Mouse (Mus musculus) common myeloid progenitor, adult 5-6 weeks (primary cell): ENCODE data around the gene Znrf3. TPM values are rescaled to one million over a fixed set of nuclear protein-coding genes. Genes with fewer than 3 reads are reported as not detected.

Source experiments
- ATAC-seq: replicated peaks from 2 replicates; pipeline ENCODE4 v1.8.0; 2016; ENCODE audit warnings: low read depth, mild to moderate bottlenecking, moderate TSS enrichment, inconsistent platforms; ENCODE audit not compliant: poor library complexity, severe bottlenecking
- total RNA-seq: library from RNA; stranded (forward); fragments of 200-1000, 187-1606 nt; gene quantifications from 2 replicates; pipeline ENCODE4 v1.2.3, GENCODE M21; 2017

Znrf3 gene
- total RNA-seq, 1 experiment from 2014 or later: 6.2 TPM

DNA sequence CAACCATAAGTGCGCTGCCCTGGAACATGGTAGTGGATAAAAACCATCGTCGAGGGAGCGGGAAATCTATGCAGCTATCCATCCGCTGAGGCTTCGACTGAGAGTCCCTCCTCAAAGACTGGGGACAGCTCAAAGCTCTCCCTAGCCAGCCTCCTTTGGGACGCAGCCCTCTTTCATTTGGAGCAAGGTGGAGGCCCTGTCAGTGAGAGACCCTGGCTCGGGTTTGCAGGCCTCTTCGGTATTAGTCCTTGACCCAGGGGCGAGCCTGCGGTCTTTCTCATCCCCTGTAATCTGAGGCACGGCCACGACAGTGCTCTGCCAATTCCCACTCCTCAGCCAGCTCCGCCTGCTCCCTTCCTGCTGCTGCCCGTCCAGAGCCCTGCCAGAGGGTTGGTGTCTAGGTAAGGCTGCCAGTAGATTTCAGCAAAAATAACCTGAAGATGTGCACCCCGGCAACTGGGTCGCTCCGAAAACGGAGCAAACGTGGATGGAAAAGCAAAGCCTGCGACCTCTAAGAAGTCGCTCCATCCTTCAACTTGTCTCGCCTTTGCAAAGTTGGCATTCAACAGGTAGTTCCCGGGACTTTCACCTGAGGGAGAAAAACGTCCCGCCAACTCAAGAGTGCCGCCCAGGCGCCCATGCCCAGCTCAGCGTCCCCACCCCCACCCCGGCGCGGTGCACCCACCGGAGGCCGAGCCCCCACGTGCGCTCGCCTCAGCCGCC lies 975 bp downstream of the Znrf3 start:
- no peak for ATAC-seq

GRCm38 (mm10) chr11:5442590-5443021 lies 2.0 kb downstream of the Znrf3 start:
- ATAC-seq: no peak

DNA sequence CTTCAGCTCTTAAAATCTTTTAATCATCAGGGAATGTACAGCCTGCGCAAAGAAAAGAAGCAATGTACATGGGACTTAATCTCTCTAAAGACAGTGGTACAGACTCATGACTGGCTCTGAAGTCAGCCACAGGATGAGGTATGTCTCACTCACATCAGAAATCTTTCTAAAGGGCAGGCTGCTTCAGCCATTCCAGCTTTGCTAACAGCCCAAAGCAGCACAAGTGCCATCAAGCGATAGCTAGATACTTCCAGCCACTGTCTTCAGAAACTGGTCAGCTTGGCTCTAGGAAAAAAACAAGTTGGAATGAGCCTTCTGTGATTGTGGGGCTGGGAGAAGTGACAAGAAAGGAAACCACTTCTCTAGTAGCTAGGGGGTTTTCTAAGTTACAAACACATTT lies 7.0 kb downstream of the Znrf3 start:
- ATAC-seq: no peak

DNA sequence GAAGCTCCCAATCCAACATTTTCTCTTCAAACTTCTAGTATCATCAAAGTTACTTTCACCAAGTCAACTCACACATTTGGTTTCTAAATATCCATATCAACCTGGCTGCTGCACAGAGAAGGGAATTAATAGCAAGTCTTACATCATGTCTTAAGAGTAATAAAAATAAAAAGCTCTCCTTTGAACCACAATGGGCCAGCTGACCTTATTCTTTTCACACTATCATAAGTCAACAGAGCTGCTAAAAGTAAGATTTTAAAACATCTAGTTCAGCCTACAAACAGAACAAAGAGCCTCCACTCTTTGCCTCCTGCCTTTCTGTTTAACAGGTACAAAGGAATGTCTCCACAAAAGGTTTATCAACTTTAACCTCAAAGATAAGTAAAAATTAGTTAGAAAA lies 7.7 kb downstream of the Znrf3 start:
- no peak for ATAC-seq

- ATAC-seq: no peak
Measured at GRCm38 (mm10) chr11:5435493-5435892, 9.2 kb downstream of the Znrf3 start.

DNA sequence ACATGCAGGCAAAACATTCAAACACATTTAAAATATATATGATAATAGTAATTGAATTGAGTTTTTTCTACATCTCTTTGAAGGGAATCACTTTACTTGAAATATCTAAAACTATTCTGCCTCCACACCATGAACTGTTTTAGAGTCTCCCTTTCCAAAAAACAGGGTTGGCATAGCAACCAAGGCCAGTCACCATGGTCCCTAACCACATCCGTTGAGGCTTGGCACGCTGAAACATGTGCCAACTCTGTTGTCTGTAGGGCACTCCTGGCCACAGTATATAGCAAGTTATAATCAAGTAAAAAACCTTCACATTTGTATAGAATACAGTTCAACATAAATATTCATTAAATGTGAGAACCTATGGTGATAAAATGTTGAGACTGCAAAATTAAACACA lies 12.3 kb downstream of the Znrf3 start:
- peak; percentile 93 for ATAC-seq

- ATAC-seq: peak; percentile 40; the same call in 1 of the 2 replicates
Measured at GRCm38 (mm10) chr11:5430863-5431262, 13.8 kb downstream of the Znrf3 start.

GRCm38 (mm10) chr11:5429396-5430190 lies 15.1 kb downstream of the Znrf3 start:
- no peak for ATAC-seq

DNA sequence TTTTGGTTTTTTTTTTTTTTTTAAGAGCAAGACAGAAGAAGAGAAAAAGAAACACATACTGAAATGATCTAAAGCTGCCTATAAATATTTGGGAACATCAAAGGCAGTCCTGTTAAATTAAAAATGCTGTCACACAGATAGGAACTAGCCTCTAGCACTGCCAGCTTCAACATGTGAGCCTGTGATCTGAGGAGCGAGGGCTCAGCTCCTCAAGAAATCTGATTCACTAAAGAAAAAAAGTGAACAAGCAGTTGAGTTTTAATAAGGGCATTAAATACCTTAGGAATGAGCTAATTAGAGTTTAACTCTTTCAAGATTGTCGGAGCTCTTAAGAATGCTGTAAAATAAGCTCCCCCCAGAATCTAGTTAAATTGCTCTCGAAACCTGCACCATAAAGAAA lies 17.4 kb downstream of the Znrf3 start:
- ATAC-seq: no peak

GRCm38 (mm10) chr11:5426317-5426716 lies 18.3 kb downstream of the Znrf3 start:
- no peak for ATAC-seq

DNA sequence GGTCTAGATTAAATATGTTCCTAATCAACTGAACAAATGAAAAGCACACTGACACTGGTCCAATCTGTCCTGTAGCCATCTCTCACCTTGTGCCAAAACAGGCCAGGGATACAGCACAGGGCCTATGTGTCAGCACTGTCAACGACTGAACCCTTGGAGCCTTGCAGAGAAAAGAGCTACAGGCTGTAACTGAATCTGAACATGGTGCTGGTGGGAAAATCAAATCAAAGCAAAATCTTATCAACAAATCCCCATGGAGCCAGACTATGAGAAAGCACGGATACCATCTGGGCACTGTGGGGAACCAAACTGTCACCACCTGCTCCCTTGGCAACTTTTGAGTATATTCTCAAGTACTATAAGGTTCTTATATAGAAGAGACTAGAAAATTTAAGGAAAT lies 19.5 kb downstream of the Znrf3 start:
- no peak for ATAC-seq

DNA sequence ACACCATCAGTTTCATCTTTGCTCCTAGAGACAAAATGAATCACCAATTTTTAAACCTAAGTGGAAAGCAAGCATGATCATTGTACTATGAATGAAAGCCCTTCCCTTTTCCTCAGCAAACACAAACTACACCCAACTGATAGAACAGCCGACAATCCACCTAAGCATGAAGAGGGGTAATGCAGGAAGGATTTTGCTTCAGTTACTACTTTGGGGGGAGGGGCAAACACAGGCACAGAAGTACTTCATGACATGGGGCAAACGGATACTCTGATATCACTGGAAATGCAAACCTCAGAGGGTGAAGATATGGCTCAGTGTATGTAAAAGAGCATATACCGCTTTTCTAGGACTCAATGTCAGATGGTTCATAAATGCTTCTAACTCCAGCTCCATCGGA lies 20.5 kb downstream of the Znrf3 start:
- no peak for ATAC-seq

- no peak for ATAC-seq
Measured at GRCm38 (mm10) chr11:5423000-5423399, 21.6 kb downstream of the Znrf3 start.

GRCm38 (mm10) chr11:5422252-5422636 lies 22.4 kb downstream of the Znrf3 start:
- no peak for ATAC-seq

DNA sequence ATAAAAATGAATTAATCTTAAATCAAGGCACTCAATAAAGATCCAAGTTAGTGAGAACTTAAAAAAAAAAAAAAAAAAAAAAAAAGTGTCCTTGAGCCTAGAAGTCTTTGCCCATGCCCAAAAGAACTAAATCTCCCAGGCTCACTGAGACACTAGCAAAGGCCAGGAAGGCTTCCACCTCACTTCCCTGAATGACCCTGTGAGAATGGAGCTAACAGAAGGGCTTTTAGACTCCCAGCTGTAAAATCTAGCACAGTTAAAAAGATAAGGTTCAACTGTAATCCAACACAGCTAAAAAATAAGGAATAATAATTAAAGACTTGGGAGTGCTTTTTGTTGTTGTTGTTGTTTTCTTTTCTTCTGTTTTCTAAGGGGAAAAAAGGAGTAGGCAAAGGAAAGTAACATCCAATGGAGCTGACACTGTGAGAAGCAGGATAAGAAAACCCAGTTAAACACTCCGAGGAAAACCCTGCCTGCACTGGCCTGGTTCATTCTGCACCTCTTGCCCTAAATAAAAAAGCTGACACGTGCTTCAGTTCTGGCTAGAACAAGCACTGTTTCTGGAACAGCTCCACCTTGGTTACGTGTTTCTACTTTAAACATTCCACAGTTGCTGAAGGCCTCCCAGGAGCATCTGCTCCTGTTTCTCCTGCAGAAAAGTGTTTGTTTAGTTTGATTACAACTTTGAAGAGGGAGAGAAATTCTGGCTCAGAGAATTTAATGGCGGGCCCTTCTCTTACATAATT lies 23.0 kb downstream of the Znrf3 start:
- no peak for ATAC-seq

DNA sequence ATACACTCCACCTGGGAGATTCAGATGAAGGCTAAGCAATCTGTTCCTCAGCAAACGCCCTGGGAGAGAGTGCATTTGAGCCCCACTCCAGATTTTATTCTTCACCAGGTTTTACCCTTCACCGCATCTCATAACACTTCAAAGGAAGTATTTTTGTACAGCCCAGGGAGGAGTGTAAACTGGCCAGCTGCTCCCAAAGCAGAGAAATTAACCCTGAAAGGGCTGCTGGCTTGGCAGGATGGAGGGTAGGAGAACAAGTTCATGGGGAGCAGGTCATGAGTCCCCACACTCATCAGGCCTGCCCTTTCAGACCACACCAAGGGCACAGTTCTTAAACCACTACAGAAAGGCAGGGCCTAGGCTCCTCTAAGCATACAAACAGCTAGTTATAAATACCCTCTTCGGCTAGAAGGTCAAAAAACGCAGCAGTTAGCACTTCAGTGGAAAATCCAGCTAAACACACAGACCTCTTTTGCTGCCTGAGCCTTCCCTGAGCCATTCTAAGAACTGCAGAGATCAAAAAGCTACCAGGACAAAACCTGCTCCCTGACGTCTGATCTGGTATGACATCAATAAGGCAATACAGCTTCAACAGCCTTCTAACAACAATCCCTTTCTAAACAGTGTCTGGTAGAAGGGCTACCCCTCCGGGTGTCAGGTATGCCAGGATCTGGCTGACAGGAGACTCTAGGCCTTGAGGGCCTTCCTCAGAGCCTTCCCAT lies 28.9 kb downstream of the Znrf3 start:
- ATAC-seq: no peak

GRCm38 (mm10) chr11:5414856-5415616 lies 29.6 kb downstream of the Znrf3 start:
- ATAC-seq: no peak

- no peak for ATAC-seq
Measured at GRCm38 (mm10) chr11:5412644-5413190, 31.9 kb downstream of the Znrf3 start.

DNA sequence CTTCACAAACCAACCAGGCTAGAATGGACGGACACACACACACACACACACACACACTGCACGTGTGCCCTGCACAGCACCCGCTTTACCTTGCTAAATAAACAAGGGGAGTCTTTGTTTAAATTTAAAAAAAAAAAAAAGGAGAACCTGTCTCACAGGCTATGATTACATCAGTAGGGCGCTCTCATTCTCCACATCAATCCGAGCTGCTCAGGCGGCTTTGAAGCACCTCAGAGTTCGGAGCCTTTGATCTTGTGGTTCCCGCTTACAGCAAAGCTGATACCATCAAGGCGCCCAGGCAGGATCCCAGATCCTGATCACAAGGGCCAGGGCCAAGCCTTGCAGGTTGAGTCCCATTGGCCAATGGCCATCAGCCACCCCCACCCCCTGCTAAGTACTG lies 33.1 kb downstream of the Znrf3 start:
- no peak for ATAC-seq
